Mouse (Mus musculus) G1E (cell line): ENCODE measurements around the gene Cdc25b. TPM values are rescaled to one million over a fixed set of nuclear protein-coding genes. Genes with fewer than 3 reads are reported as not detected.

Experiments
- ATAC-seq: 2 replicates; pipeline ENCODE4 v1.8.0; 2016; ENCODE audit warnings: mild to moderate bottlenecking; ENCODE audit not compliant: insufficient number of reproducible peaks, poor library complexity, low FRiP score, severe bottlenecking; ENCODE audit errors: extremely low read depth
- DNase-seq: peaks from one replicate; pipeline ENCODE4 v3.0.0; 2012; ENCODE audit warnings: low spot score
- H3K27me3 ChIP-seq: 2 replicates; pipeline ENCODE4 v1.6.1; 2012; ENCODE audit warnings: mild to moderate bottlenecking, low read length, inconsistent platforms; ENCODE audit not compliant: insufficient read depth
- H3K36me3 ChIP-seq: replicated peaks from 2 replicates; pipeline ENCODE3; 2012; ENCODE audit warnings: mild to moderate bottlenecking, inconsistent platforms
- H3K4me1 ChIP-seq: 2 replicates; pipeline ENCODE4 v1.6.1; 2012; ENCODE audit warnings: low read depth, low read length, inconsistent platforms, mixed read lengths; ENCODE audit not compliant: insufficient read depth
- H3K4me3 ChIP-seq: 2 replicates; pipeline ENCODE4 v1.5.1; 2012; ENCODE audit warnings: low read depth, mild to moderate bottlenecking, inconsistent platforms, low read length, moderate library complexity, mixed read lengths
- H3K9me3 ChIP-seq: replicated peaks from 2 replicates; pipeline ENCODE4 v1.6.1; 2012; ENCODE audit warnings: inconsistent platforms
- CTCF ChIP-seq: IDR thresholded peaks from 2 replicates; pipeline ENCODE4 v1.5.1; 2012; ENCODE audit warnings: low read depth, low read length, inconsistent platforms, mixed read lengths
- GATA1 ChIP-seq: IDR thresholded peaks from 2 replicates; pipeline ENCODE4 v1.6.1; 2012; ENCODE audit warnings: borderline replicate concordance, low read length, inconsistent platforms, mixed read lengths
- GATA2 ChIP-seq: IDR thresholded peaks from 2 replicates; pipeline ENCODE4 v1.6.1; 2012; ENCODE audit warnings: low read depth, low read length, inconsistent platforms, borderline replicate concordance
- POLR2AphosphoS5 ChIP-seq: IDR thresholded peaks from 2 replicates; pipeline ENCODE4 v1.6.1; 2012; ENCODE audit warnings: low read depth, low read length, inconsistent platforms; ENCODE audit not compliant: insufficient replicate concordance
- TAL1 ChIP-seq: conservative IDR thresholded peaks from 2 replicates; pipeline ENCODE4 v1.6.1; 2012; ENCODE audit warnings: low read depth, low read length, inconsistent platforms, mixed read lengths
- polyA plus RNA-seq: library from polyadenylated mRNA; stranded (reverse); fragments of >175 nt; gene quantifications from 2 replicates; pipeline ENCODE4 v1.2.3, GENCODE M21; 2012
- total RNA-seq, 2 experiments: library from RNA; stranded (forward) in 1 of 2; stranded (reverse) in 1 of 2; fragments of 200-1000 nt in 1 of 2; fragments of >200 nt in 1 of 2; fragmentation: Nextera tagmentation in 1 of 2; gene quantifications; 2 replicates each; pipeline ENCODE4 v1.2.3; 2014 to 2017

Gene Cdc25b
- total and polyA plus RNA-seq, 3 experiments, result 7.0 to 85.9 (median 14.2) TPM

- H3K27me3 ChIP-seq, result peaks cover 3% of the 10 kb centered on the region; the same call in 1 of the 2 replicates
- H3K36me3 ChIP-seq, result peaks cover 35% of the 10 kb centered on the region
- DNase-seq, result peak; percentile 62
- H3K9me3 ChIP-seq, result no peaks in the 10 kb centered on the region
- peak; percentile 6; the same call in 1 of the 2 replicates for ATAC-seq
- peaks cover 41% of the 10 kb centered on the region for H3K4me1 ChIP-seq
- H3K4me3 ChIP-seq, result peak overlapping the region; percentile 80
- TF ChIP-seq TAL1 (no peak), POLR2AphosphoS5 (no peak), CTCF (no peak), GATA1 (no peak), GATA2 (no peak)
Observed at GRCm38 (mm10) chr2:131159491-131159910, 27.2 kb upstream of the Cdc25b start.

DNA sequence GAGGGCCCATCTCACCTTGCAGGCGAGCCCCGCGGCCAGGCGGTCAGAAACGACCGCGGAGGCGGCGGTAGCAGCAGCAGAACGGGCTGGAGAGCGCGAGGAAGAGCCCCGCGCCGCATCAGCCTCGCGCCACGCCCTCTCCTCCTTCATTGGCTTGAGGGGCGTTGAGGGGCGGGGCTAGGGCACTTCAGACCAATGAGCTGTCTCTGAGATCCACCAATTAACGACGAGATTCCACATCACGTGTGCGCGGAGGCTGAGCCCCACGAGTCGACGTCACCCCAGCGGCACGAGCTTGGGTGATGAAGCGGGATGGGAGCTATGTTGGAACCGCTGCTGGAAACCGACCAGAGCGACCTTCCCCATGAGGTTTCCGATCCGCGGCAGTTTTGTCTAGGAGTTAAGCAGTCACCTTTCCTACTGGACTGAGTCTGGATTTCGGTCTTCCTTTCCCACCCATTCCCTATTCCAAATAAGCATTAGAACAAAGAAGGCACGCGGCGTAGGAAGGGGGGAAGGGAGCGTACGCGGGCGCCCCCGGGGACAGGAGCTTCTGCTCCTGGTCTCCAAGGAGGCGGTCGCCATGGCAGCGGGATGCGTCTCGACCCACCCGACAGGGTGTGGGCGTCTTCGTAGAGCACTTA is 26.7 kb upstream of the Cdc25b start, which contains the start of gene 1700037H04Rik:
Gene 1700037H04Rik (minus strand): TSS at position 144 of the 644 bp plus-strand sequence.
- H3K27me3 ChIP-seq, result peaks cover 7% of the 10 kb centered on the region
- H3K4me3 ChIP-seq, result peak within 1 kb of the TSS; percentile 80
- H3K36me3 ChIP-seq, result peaks cover 29% of the 10 kb centered on the region
- peak; percentile 97 for ATAC-seq
- DNase-seq, result peak; percentile 100
- H3K9me3 ChIP-seq, result no peaks in the 10 kb centered on the region
- no peak for TF ChIP-seq GATA1
- TF ChIP-seq POLR2AphosphoS5, result no peak
- TF ChIP-seq TAL1, result no peak
- no peak for TF ChIP-seq CTCF
- TF ChIP-seq GATA2, result no peak
- H3K4me1 ChIP-seq, result peaks cover 41% of the 10 kb centered on the region

DNA sequence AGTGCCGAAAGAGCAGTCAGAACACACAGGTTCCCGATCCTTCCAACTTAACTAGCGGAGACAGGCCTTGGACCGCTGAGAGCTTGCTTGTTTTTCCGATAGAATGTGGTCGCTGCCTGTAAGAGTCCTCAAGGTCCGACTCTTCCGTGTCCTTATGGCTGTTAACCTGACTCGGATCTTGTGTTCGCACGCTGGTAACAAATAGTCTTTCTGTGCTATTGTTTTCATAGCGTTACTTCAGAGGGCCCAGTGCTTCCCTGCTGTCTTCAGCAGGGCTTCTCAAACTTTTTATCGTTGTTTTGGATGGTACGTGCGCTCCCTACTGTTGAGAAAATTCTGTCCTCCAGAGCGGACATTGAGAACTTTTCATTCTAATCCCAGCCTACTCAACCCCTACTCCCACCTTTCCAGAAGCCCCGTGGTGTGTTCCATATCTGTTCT is 26.1 kb upstream of the Cdc25b start:
- Histone ChIP-seq H3K9me3 (no peaks in the 10 kb centered on the region), H3K27me3 (peaks cover 8% of the 10 kb centered on the region), H3K36me3 (peaks cover 23% of the 10 kb centered on the region), H3K4me1 (peaks cover 41% of the 10 kb centered on the region), H3K4me3 (peak overlapping the region; percentile 80)
- TF ChIP-seq GATA2 (no peak), POLR2AphosphoS5 (no peak), CTCF (no peak), TAL1 (no peak), GATA1 (no peak)
- ATAC-seq (no peak), DNase-seq (no peak)

DNA sequence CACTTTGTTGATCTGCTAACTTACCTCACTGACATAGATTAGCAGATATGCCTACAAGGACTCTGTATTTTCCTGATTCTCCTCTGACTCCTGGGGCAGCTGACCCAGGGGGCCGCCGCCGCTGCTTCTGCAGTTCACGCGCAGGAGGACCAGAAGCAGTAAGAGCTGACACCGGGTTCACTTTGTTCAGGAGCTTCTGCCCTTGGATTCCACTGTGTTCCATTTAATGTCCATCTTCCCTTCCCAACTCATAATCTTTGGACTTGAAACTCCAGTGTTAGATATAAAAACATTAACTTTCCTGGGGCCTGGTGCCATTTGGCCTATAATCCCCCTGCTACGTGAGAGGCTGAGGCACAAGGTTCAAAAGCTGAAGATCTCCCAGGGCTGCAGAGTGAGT is 22.8 kb upstream of the Cdc25b start:
- Histone ChIP-seq H3K4me1 (peaks cover 21% of the 10 kb centered on the region), H3K27me3 (peaks cover 8% of the 10 kb centered on the region), H3K9me3 (0 out of 2 replicates have a peak, but pooled peaks cover 4% of the 10 kb centered on the region), H3K36me3 (no peaks in the 10 kb centered on the region), H3K4me3 (no peak overlapping the region)
- no peak for ATAC-seq
- TF ChIP-seq CTCF (no peak), GATA1 (no peak), TAL1 (no peak), GATA2 (no peak), POLR2AphosphoS5 (no peak)
- no peak for DNase-seq

- ATAC-seq (no peak), DNase-seq (no peak)
- Histone ChIP-seq H3K4me1 (peaks cover under 1% of the 10 kb centered on the region; the same call in 1 of the 2 replicates), H3K4me3 (no peak overlapping the region), H3K36me3 (no peaks in the 10 kb centered on the region), H3K9me3 (0 out of 2 replicates have a peak, but pooled peaks cover 4% of the 10 kb centered on the region), H3K27me3 (peaks cover 18% of the 10 kb centered on the region)
- TF ChIP-seq POLR2AphosphoS5, result no peak
- TF ChIP-seq CTCF, result no peak
- no peak for TF ChIP-seq GATA1
- no peak for TF ChIP-seq GATA2
- TF ChIP-seq TAL1, result no peak
Observed at GRCm38 (mm10) chr2:131166172-131166571, 20.6 kb upstream of the Cdc25b start.

DNA sequence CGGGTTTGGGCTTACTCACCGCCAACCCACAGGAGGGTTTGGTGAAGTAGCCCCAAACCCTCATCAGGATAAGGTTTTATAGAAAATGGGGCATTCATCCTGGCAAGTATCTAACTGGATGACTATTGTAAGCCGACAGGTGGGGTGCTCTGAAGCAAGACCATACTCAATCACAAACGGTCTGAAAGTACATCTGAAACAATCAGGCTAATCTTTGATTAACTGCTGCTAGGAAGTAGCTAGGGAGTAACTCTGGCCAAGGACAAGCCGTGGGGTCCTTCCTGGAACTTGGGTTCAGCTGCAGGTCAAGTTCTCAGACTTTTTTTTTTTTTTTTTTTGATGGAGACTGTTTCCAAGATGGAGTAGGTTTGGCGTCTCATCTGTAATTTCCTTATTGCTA is 18.8 kb upstream of the Cdc25b start:
- TF ChIP-seq GATA2, result no peak
- TF ChIP-seq POLR2AphosphoS5, result no peak
- TF ChIP-seq CTCF, result no peak
- no peak for TF ChIP-seq TAL1
- TF ChIP-seq GATA1, result no peak
- Histone ChIP-seq H3K4me3 (no peak overlapping the region), H3K27me3 (peaks cover 34% of the 10 kb centered on the region)

More for the DNA sequence above, 18.8 kb upstream of the Cdc25b start:
- peaks cover 3% of the 10 kb centered on the region for H3K36me3 ChIP-seq
- H3K4me1 ChIP-seq, result peaks cover 7% of the 10 kb centered on the region; the same call in 1 of the 2 replicates
- DNase-seq, result no peak
- no peak for ATAC-seq
- H3K9me3 ChIP-seq, result 0 out of 2 replicates have a peak, but pooled peaks cover 4% of the 10 kb centered on the region
